Comparison of ENCODE assay signal across 7 mouse cellular contexts in genomic region chr12:104002569-104003237, GRCm38 (mm10). TPM values are rescaled to one million over a fixed set of nuclear protein-coding genes. Genes with fewer than 3 reads are reported as not detected.
DNase-seq lines count a peak whose midpoint lies in the region.

No protein-coding gene starts in this region.

- DNase-seq in NIH3T3 (ENCODE audit: low read depth), result peak; percentile 84
- peak; percentile 33 for DNase-seq in brain, adult 2 months (ENCODE audit: low read depth, low spot score)
- DNase-seq in kidney, adult 11 months, result peak; percentile 33
- DNase-seq in lung, postnatal 36 days, result peak; percentile 83
- no peak for DNase-seq in left cerebral cortex, adult 18-20 months (ENCODE audit: low spot score in 2 of 2)
- DNase-seq in right cerebral cortex, adult 2 months (ENCODE audit: low spot score in 2 of 2), result no peak
- no peak for DNase-seq in cerebellum, adult 9-11 months

RNA-seq across cellular contexts. Expression of gene Serpina9, which starts 10.9 kb away (rescaled TPM):
- total RNA-seq in left cerebral cortex, adult 18-20 months (2021), result 1 to 10 TPM; 4.8 to 5.5 TPM

RNA-seq across cellular contexts. Expression of gene Serpina11, which starts 12.9 kb away (rescaled TPM):
- total RNA-seq in left cerebral cortex, adult 18-20 months (2021), result not detected

RNA-seq across cellular contexts. Expression of gene Serpina12, which starts 41.5 kb away (rescaled TPM):
- under 1 TPM in 1 of 2 experiments, not detected in 1; 0.09 TPM for total RNA-seq in left cerebral cortex, adult 18-20 months (2021)

RNA-seq across cellular contexts. Expression of gene Serpina1e, which starts 43.9 kb away (rescaled TPM):
- total RNA-seq in left cerebral cortex, adult 18-20 months (2021), result not detected

Comparison
In these comparisons a context has a peak if more than half of its experiments do, and no peak if none do; other contexts are left out.
1. DNase-seq: peak in NIH3T3 (single experiment), brain, adult 2 months (single experiment), kidney, adult 11 months (single experiment) and lung, postnatal 36 days (single experiment); none in left cerebral cortex, adult 18-20 months (0 of 2), right cerebral cortex, adult 2 months (0 of 2) and cerebellum, adult 9-11 months (single experiment).